Mouse (Mus musculus): ENCODE data around the gene Lrrc32. TPM values are rescaled to one million over a fixed set of nuclear protein-coding genes. Genes with fewer than 3 reads are reported as not detected.

Lrrc32 gene
- 1 to 10 TPM; 1.3 to 1.5 TPM for total RNA-seq (2023)

DNA sequence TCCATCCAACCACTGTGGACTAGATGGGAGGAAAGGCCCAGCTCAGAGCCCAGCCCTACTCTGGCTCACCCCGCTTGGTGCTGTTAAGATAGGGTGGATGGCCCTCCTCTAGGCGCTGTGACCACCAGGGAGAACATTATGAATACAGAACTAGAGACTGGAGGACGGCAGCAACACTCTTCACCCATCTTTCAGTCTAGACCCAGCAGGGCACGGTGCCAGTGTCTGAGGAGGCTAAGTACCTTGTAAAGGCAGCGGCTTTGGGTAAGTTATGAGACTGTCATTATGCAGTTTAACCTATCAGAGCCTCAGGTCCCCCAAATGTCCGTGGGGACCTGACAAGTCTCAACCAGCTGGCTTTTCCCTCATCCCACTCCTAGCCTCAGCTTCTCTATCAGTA lies at the start of gene Lrrc32:
TSS of gene Lrrc32 (plus strand) at position 153 of the 400 bp plus-strand sequence.

DNA sequence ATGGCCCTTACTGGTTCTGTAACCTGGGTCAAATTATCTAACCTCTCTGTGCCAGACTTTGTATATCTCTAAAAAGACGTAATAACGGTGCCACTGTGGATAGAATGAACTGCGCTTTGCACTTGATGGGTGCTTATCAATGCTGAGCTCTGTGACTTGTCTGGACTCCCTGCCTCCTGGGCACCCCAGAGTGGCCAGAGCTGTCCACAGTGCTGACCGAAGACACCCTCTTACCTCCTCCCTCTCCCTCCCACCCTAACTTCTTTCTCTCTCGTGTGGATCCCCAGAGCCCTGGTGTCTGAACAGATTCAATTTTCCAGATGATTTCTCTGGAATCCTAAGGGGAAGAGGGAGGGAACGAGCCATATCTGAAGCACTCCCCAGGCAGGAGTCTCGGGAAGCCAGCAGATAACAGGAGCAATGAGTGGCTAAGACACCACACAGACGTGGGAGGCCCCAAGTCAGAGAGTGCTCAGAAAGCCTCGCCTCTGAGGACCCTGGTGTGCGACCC lies 49.1 kb upstream of the Lrrc32 start, which contains the start of gene Gucy2d:
TSS of gene Gucy2d (plus strand) at position 461 of the 511 bp plus-strand sequence.

Other genes with a start within 250 kb of the Lrrc32 start
- 1 to 10 TPM; 3.6 to 7.5 TPM for gene Acer3, start 168.1 kb upstream of the Lrrc32 start, total RNA-seq (2023)
- not detected for gene Tsku, start 128.0 kb upstream of the Lrrc32 start, total RNA-seq (2023)
- not detected for gene Gucy2d, start 48.9 kb upstream of the Lrrc32 start, total RNA-seq (2023)
- gene Emsy, start 167.5 kb downstream of the Lrrc32 start, total RNA-seq (2023): 10 to 100 TPM; 66.1 to 92.4 TPM
- gene Thap12, start 213.8 kb downstream of the Lrrc32 start, total RNA-seq (2023): 10 to 100 TPM; 48.6 to 49.7 TPM